ENCODE assay signal across 8 mouse cellular contexts in the genomic region with DNA sequence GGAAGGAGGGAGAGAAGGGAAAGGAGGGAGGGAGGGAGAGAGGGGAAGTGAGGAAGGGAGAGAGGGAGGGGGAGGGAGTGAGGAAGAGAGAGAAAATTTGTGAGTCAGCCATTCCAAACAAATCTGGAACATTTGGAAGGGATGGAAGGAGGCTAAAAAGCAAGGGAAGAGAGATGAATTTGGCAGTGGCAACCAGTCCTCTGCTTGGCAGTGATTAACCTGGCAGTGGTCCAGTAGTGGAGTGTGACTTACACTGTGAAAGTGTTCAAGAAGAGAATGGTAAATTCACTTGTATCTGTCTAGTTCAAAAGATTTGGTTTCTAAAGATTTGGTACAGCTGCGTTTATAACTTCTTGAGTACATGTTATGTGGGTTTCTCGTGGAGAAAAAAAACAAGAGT.
DNase-seq lines count a peak whose midpoint lies in the region; ATAC-seq and TF ChIP-seq lines count a peak whose summit lies in the region.
"Had no signal": no experiment of that assay in that cellular context is flagged by ENCODE, and none has a peak within 500 bp of the region (broad histone marks: within the 10 kb centered on the region; RNA-seq: fewer than 3 reads in every experiment).

No protein-coding gene starts in this region.

- no peak overlapping the region for H3K4me2 ChIP-seq in hindbrain, postnatal 0 days (ENCODE audit: low read depth, low read length)
- no peak overlapping the region for H3K4me2 ChIP-seq in hindbrain, embryonic 12.5 days (replicated peaks)
- H3K4me2 ChIP-seq in forebrain, embryonic 16.5 days (ENCODE audit: low read length), result no peak overlapping the region
- H3K4me2 ChIP-seq: neural tube, embryonic 12.5 days had no signal

- no peak overlapping the region for H3K27ac ChIP-seq in hindbrain, postnatal 0 days
- H3K27ac ChIP-seq in hindbrain, embryonic 12.5 days, result no peak overlapping the region
- H3K27ac ChIP-seq in forebrain, embryonic 16.5 days (ENCODE audit: low read length), result no peak overlapping the region
- H3K27ac ChIP-seq: neural tube, embryonic 12.5 days had no signal

- no peak for TF ChIP-seq CTCF in hindbrain, postnatal 0 days (IDR thresholded peaks at IDR 0.05; ENCODE audit: low read depth)

- ATAC-seq in hindbrain, postnatal 0 days, result no peak
- no peak for ATAC-seq in hindbrain, embryonic 12.5 days (ENCODE audit: low FRiP score)
- peak; percentile 97 for ATAC-seq in forebrain, embryonic 16.5 days

- 60% methylated on average over 2 of the region's 2 CpGs for WGBS in hindbrain, postnatal 0 days
- WGBS in hindbrain, embryonic 12.5 days, result 90% methylated on average over 2 of the region's 2 CpGs
- 21% methylated on average over 2 of the region's 2 CpGs for WGBS in forebrain, embryonic 16.5 days

- peak; percentile 71 for DNase-seq in hindbrain, postnatal 0 days (ENCODE audit: low spot score)
- DNase-seq in layer of hippocampus, adult 18-20 months (ENCODE audit: low spot score in 2 of 2), result peak; percentile 35 to 57
- DNase-seq in lung, postnatal 36 days, result peak; percentile 42
- DNase-seq in B cell, adult 2 months, result no peak
- no peak for DNase-seq in gastrocnemius, postnatal 25 days

- H3K4me3 ChIP-seq in hindbrain, postnatal 0 days (ENCODE audit: low read length), result no peak overlapping the region
- no peak overlapping the region for H3K4me3 ChIP-seq in hindbrain, embryonic 12.5 days
- no peak overlapping the region for H3K4me3 ChIP-seq in forebrain, embryonic 16.5 days (replicated peaks; ENCODE audit: low read length)
- H3K4me3 ChIP-seq: neural tube, embryonic 12.5 days had no signal

- H3K9me3 ChIP-seq in hindbrain, postnatal 0 days (ENCODE audit: low read length), result no peaks in the 10 kb centered on the region
- no peaks in the 10 kb centered on the region for H3K9me3 ChIP-seq in hindbrain, embryonic 12.5 days (replicated peaks)
- no peaks in the 10 kb centered on the region for H3K9me3 ChIP-seq in forebrain, embryonic 16.5 days (ENCODE audit: control insufficient read depth, low read length)
- H3K9me3 ChIP-seq: neural tube, embryonic 12.5 days had no signal

- no peaks in the 10 kb centered on the region for H3K36me3 ChIP-seq in hindbrain, postnatal 0 days (ENCODE audit: insufficient read depth, low read length)
- H3K36me3 ChIP-seq in hindbrain, embryonic 12.5 days, result no peaks in the 10 kb centered on the region
- no peaks in the 10 kb centered on the region for H3K36me3 ChIP-seq in forebrain, embryonic 16.5 days (ENCODE audit: control insufficient read depth, insufficient read depth)
- H3K36me3 ChIP-seq: neural tube, embryonic 12.5 days had no signal

- H3K27me3 ChIP-seq in hindbrain, postnatal 0 days (ENCODE audit: insufficient read depth, low read length), result no peaks in the 10 kb centered on the region
- no peaks in the 10 kb centered on the region for H3K27me3 ChIP-seq in hindbrain, embryonic 12.5 days
- H3K27me3 ChIP-seq in forebrain, embryonic 16.5 days (replicated peaks; ENCODE audit: control insufficient read depth, insufficient read depth, low read length), result no peaks in the 10 kb centered on the region
- H3K27me3 ChIP-seq: neural tube, embryonic 12.5 days had no signal

- H3K4me1 ChIP-seq in hindbrain, postnatal 0 days (ENCODE audit: insufficient read depth, low read length), result no peaks in the 10 kb centered on the region
- H3K4me1 ChIP-seq in hindbrain, embryonic 12.5 days, result no peaks in the 10 kb centered on the region
- H3K4me1 ChIP-seq in forebrain, embryonic 16.5 days (replicated peaks; ENCODE audit: control insufficient read depth, insufficient read depth, low read length), result no peaks in the 10 kb centered on the region
- H3K4me1 ChIP-seq: neural tube, embryonic 12.5 days had no signal

- no peak overlapping the region for H3K9ac ChIP-seq in hindbrain, postnatal 0 days (replicated peaks; ENCODE audit: low read length)
- no peak overlapping the region for H3K9ac ChIP-seq in hindbrain, embryonic 12.5 days
- no peak overlapping the region for H3K9ac ChIP-seq in forebrain, embryonic 16.5 days (replicated peaks; ENCODE audit: low read depth, low read length)
- H3K9ac ChIP-seq: neural tube, embryonic 12.5 days had no signal

Comparison
In these comparisons a context has a peak if more than half of its experiments do, and no peak if none do; other contexts are left out.
1. DNase-seq: peak in hindbrain, postnatal 0 days (single experiment), layer of hippocampus, adult 18-20 months (2 of 2) and lung, postnatal 36 days (single experiment); none in B cell, adult 2 months (0 of 2) and gastrocnemius, postnatal 25 days (single experiment).